ENCODE assay signal across 8 mouse cellular contexts in genomic region chr2:18676936-18677491, GRCm38 (mm10). TPM values are rescaled to one million over a fixed set of nuclear protein-coding genes. Genes with fewer than 3 reads are reported as not detected.
DNase-seq lines count a peak whose midpoint lies in the region; ATAC-seq and TF ChIP-seq lines count a peak whose summit lies in the region.

Bmi1 (plus strand) TSS chr2:18677018.

- peak within 1 kb of the TSS; percentile 91 for H3K27ac ChIP-seq in embryonic facial prominence, embryonic 12.5 days
- H3K27ac ChIP-seq in heart, adult 2 months = peak within 1 kb of the TSS; percentile 95
- H3K27ac ChIP-seq in limb, embryonic 14.5 days (replicated peaks; ENCODE audit: low read depth, low read length) = peak within 1 kb of the TSS; percentile 90
- H3K27ac ChIP-seq in midbrain, embryonic 14.5 days (replicated peaks; ENCODE audit: low read depth, low read length) = peak within 1 kb of the TSS; percentile 99

- DNase-seq in A20 (ENCODE audit: low read depth, low spot score) = peak; percentile 69
- DNase-seq in adrenal gland, adult 8-10 months = peak; percentile 51
- DNase-seq in heart, adult 2 months = peak; percentile 83 to 84
- peak; percentile 73 for DNase-seq in kidney, adult 11 months
- DNase-seq in limb, embryonic 14.5 days (ENCODE audit: low spot score) = peak; percentile 63
- DNase-seq in midbrain, embryonic 14.5 days = peak; percentile 82
- peak; percentile 65 for DNase-seq in splenic B cell, adult 2 months (ENCODE audit: low read depth, low spot score)

- no peaks in the 10 kb centered on the region for H3K79me2 ChIP-seq in heart, adult 2 months (replicated peaks; ENCODE audit: control insufficient read depth, insufficient read depth, low read length)

- peak within 1 kb of the TSS; percentile 87 for H3K9ac ChIP-seq in embryonic facial prominence, embryonic 12.5 days
- peak within 1 kb of the TSS; percentile 97 for H3K9ac ChIP-seq in heart, adult 2 months (ENCODE audit: low read depth, low read length)
- H3K9ac ChIP-seq in limb, embryonic 14.5 days (ENCODE audit: low read depth, low read length, severe bottlenecking) = peak within 1 kb of the TSS; percentile 93
- H3K9ac ChIP-seq in midbrain, embryonic 14.5 days (replicated peaks; ENCODE audit: low read length) = peak within 1 kb of the TSS; percentile 98

- peaks cover 10% of the 10 kb centered on the region; the same call in 1 of the 2 replicates for H3K27me3 ChIP-seq in embryonic facial prominence, embryonic 12.5 days
- H3K27me3 ChIP-seq in heart, adult 2 months (ENCODE audit: control insufficient read depth, insufficient read depth, low read length) = no peaks in the 10 kb centered on the region
- peaks cover 20% of the 10 kb centered on the region for H3K27me3 ChIP-seq in limb, embryonic 14.5 days (ENCODE audit: control insufficient read depth, insufficient read depth, low read length)
- peaks cover 46% of the 10 kb centered on the region for H3K27me3 ChIP-seq in midbrain, embryonic 14.5 days (ENCODE audit: control insufficient read depth, insufficient read depth, low read length)
- H3K27me3 ChIP-seq in splenic B cell, adult 2 months (ENCODE audit: control insufficient read depth, insufficient read depth, low read length, poor library complexity, severe bottlenecking) = no peaks in the 10 kb centered on the region

- H3K4me1 ChIP-seq in embryonic facial prominence, embryonic 12.5 days = peaks cover 34% of the 10 kb centered on the region
- peaks cover 2% of the 10 kb centered on the region for H3K4me1 ChIP-seq in heart, adult 2 months (ENCODE audit: control insufficient read depth, insufficient read depth, low read length)
- peaks cover 24% of the 10 kb centered on the region for H3K4me1 ChIP-seq in limb, embryonic 14.5 days (ENCODE audit: control insufficient read depth, insufficient read depth, low read length)
- H3K4me1 ChIP-seq in midbrain, embryonic 14.5 days (ENCODE audit: control insufficient read depth, insufficient read depth, low read length) = peaks cover 35% of the 10 kb centered on the region

- no peak for TF ChIP-seq EP300 in heart, adult 2 months (IDR thresholded peaks at IDR 0.05; ENCODE audit: insufficient read depth, low read depth, low read length)

- no peaks in the 10 kb centered on the region for H3K9me3 ChIP-seq in embryonic facial prominence, embryonic 12.5 days
- H3K9me3 ChIP-seq in limb, embryonic 14.5 days (ENCODE audit: control insufficient read depth, low read length) = no peaks in the 10 kb centered on the region
- no peaks in the 10 kb centered on the region for H3K9me3 ChIP-seq in midbrain, embryonic 14.5 days (ENCODE audit: control insufficient read depth, low read length)

- TF ChIP-seq POLR2A in heart, adult 2 months (IDR thresholded peaks at IDR 0.05; ENCODE audit: insufficient read depth, low read depth, low read length) = 0 out of 2 replicates have a peak, but pooled peaks have one; percentile 16
- TF ChIP-seq POLR2A in limb, embryonic 14.5 days (IDR thresholded peaks at IDR 0.05; ENCODE audit: borderline replicate concordance, extremely low read depth, insufficient read depth, insufficient read length) = no peak

- TF ChIP-seq CTCF in heart, adult 2 months (IDR thresholded peaks at IDR 0.05) = no peak

- intact Hi-C loops in heart, adult 2 months (cut with DNase I) = loop anchor here (2.0 to 5.0 kb wide), 5 partner anchors 90 to 650 kb away; partner anchors contain the start of genes 4930426L09Rik, Dnajc1, Pip4k2a and Skida1

- H3K36me3 ChIP-seq in embryonic facial prominence, embryonic 12.5 days = no peaks in the 10 kb centered on the region
- peaks cover 9% of the 10 kb centered on the region for H3K36me3 ChIP-seq in heart, adult 2 months (ENCODE audit: control insufficient read depth, insufficient read depth, low read length)
- H3K36me3 ChIP-seq in limb, embryonic 14.5 days (ENCODE audit: control insufficient read depth, insufficient read depth, low read length) = no peaks in the 10 kb centered on the region
- H3K36me3 ChIP-seq in midbrain, embryonic 14.5 days (ENCODE audit: control insufficient read depth, insufficient read depth, low read length) = 0 out of 2 replicates have a peak, but pooled peaks cover under 1% of the 10 kb centered on the region
- no peaks in the 10 kb centered on the region for H3K36me3 ChIP-seq in splenic B cell, adult 2 months (ENCODE audit: control insufficient read depth, insufficient read depth, low read length, poor library complexity, severe bottlenecking)

- peak within 1 kb of the TSS; percentile 89 for H3K4me3 ChIP-seq in embryonic facial prominence, embryonic 12.5 days
- H3K4me3 ChIP-seq in heart, adult 2 months = peak within 1 kb of the TSS; percentile 85
- peak within 1 kb of the TSS; percentile 78 for H3K4me3 ChIP-seq in limb, embryonic 14.5 days (replicated peaks; ENCODE audit: low read length)
- H3K4me3 ChIP-seq in midbrain, embryonic 14.5 days (replicated peaks; ENCODE audit: low read depth, low read length) = peak within 1 kb of the TSS; percentile 78

- peak; percentile 76 for ATAC-seq in embryonic facial prominence, embryonic 12.5 days (ENCODE audit: insufficient number of reproducible peaks, insufficient read depth, low FRiP score, low TSS enrichment)
- peak; percentile 69 for ATAC-seq in limb, embryonic 14.5 days (ENCODE audit: low FRiP score, low read depth)
- ATAC-seq in midbrain, embryonic 14.5 days (ENCODE audit: low FRiP score, low TSS enrichment) = peak; percentile 73

- under 1% methylated on average over 66 of the region's 77 CpGs for WGBS in embryonic facial prominence, embryonic 12.5 days
- 1% methylated on average over 53 of the region's 77 CpGs for WGBS in heart, adult 2 months
- WGBS in limb, embryonic 14.5 days = under 1% methylated on average over 17 of the region's 77 CpGs
- WGBS in midbrain, embryonic 14.5 days = under 1% methylated on average over 71 of the region's 77 CpGs

- peak within 1 kb of the TSS; percentile 78 for H3K4me2 ChIP-seq in embryonic facial prominence, embryonic 12.5 days (replicated peaks)
- H3K4me2 ChIP-seq in limb, embryonic 14.5 days (replicated peaks; ENCODE audit: low read depth, low read length, severe bottlenecking) = peak within 1 kb of the TSS; percentile 85
- H3K4me2 ChIP-seq in midbrain, embryonic 14.5 days (ENCODE audit: low read length) = peak within 1 kb of the TSS; percentile 82

RNA-seq across cellular contexts. Expression of gene Bmi1, which starts in this region (rescaled TPM):
- total RNA-seq in adrenal gland, adult 8-10 months (2022) = 10 to 100 TPM; 51.7 to 81.7 (median 64.4) TPM
- polyA plus RNA-seq in embryonic facial prominence, embryonic 12.5 days (2016; fragmentation: Nextera tagmentation; extraction: Ambion mirVana) = 32.3 and 34.3 TPM in 2 replicates
- total RNA-seq in heart, adult 2 months (2021) = 10 to 100 TPM; 59.2 to 70.6 TPM
- 22.3 and 54.4 TPM in 2 replicates for polyA plus RNA-seq in heart, adult 2 months (2012; rRNA removed)
- polyA plus RNA-seq in limb, embryonic 14.5 days (2012; rRNA removed) = 39.6 and 43.7 TPM in 2 replicates
- polyA plus RNA-seq in limb, embryonic 14.5 days (2014; fragmentation: Nextera tagmentation; extraction: Ambion mirVana) = 28.5 and 34.0 TPM in 2 replicates
- 34.1 and 43.6 TPM in 2 replicates for polyA plus RNA-seq in midbrain, embryonic 14.5 days (2014; fragmentation: Nextera tagmentation; extraction: Ambion mirVana)

Comparison
In these comparisons a context has a peak if more than half of its experiments do, and no peak if none do; other contexts are left out.
1. Peak in every context shown above with its lines: DNase-seq, ATAC-seq, H3K4me3 ChIP-seq and H3K27ac ChIP-seq.